Mouse (Mus musculus) cerebral cortex, adult 2 months (tissue): Measurements from ENCODE around the gene Sorcs2.

Experiments used
- WGBS: fragments of 180-500 bp; shearing (Covaris S2); methylation state at CpG from one replicate; pipeline ENCODE4 v1.1.7; 2018; 5-methylcytosine and 5-hydroxymethylcytosine counted together

The Sorcs2 gene

GRCm38 (mm10) chr5:36397837-36398282, at the start of gene Sorcs2:
Gene Sorcs2 (minus strand): TSS chr5:36398139.
- WGBS = 0% methylated on average over 44 of the region's 45 CpGs

GRCm38 (mm10) chr5:36446166-36446890, 48.4 kb upstream of the Sorcs2 start:
- WGBS = 70% methylated on average over 9 of the region's 9 CpGs

- 56% methylated on average over 8 of the region's 8 CpGs for WGBS
Measured at GRCm38 (mm10) chr5:36445028-36445427, 47.1 kb upstream of the Sorcs2 start.

- WGBS = 71% methylated on average over 4 of the region's 4 CpGs
Measured at GRCm38 (mm10) chr5:36444611-36445010, 46.7 kb upstream of the Sorcs2 start.

GRCm38 (mm10) chr5:36440741-36441140, 42.8 kb upstream of the Sorcs2 start:
- WGBS = 58% methylated on average over 3 of the region's 3 CpGs

GRCm38 (mm10) chr5:36436858-36437257, 38.9 kb upstream of the Sorcs2 start:
- 74% methylated on average over 4 of the region's 4 CpGs for WGBS

- WGBS = 76% methylated on average over 9 of the region's 9 CpGs
Measured at GRCm38 (mm10) chr5:36434398-36434967, 36.5 kb upstream of the Sorcs2 start.

GRCm38 (mm10) chr5:36431711-36432110, 33.8 kb upstream of the Sorcs2 start:
- 83% methylated on average over 2 of the region's 2 CpGs for WGBS

- WGBS = 61% methylated on average over 3 of the region's 3 CpGs
Measured at GRCm38 (mm10) chr5:36429551-36429950, 31.6 kb upstream of the Sorcs2 start.

GRCm38 (mm10) chr5:36427831-36428230, 29.9 kb upstream of the Sorcs2 start:
- whole genome bisulfite sequencing = 75% methylated on average over 11 of the region's 11 CpGs

- 59% methylated on average over 5 of the region's 5 CpGs for WGBS
Measured at GRCm38 (mm10) chr5:36426404-36426803, 28.5 kb upstream of the Sorcs2 start.

GRCm38 (mm10) chr5:36419861-36420260, 21.9 kb upstream of the Sorcs2 start:
- 59% methylated on average over 3 of the region's 3 CpGs for WGBS

- WGBS = 51% methylated on average over 6 of the region's 6 CpGs
Measured at GRCm38 (mm10) chr5:36414712-36415331, 16.9 kb upstream of the Sorcs2 start.

GRCm38 (mm10) chr5:36398463-36399364, 775 bp upstream of the Sorcs2 start:
- 11% methylated on average over 18 of the region's 18 CpGs for WGBS

- under 1% methylated on average over 34 of the region's 36 CpGs for WGBS
Measured at GRCm38 (mm10) chr5:36397384-36397759, 567 bp downstream of the Sorcs2 start.

GRCm38 (mm10) chr5:36396491-36397383, 1.2 kb downstream of the Sorcs2 start:
- 8% methylated on average over 18 of the region's 18 CpGs for WGBS

GRCm38 (mm10) chr5:36396011-36396410, 1.9 kb downstream of the Sorcs2 start:
- 65% methylated on average over 3 of the region's 3 CpGs for WGBS

GRCm38 (mm10) chr5:36394840-36395515, 3.0 kb downstream of the Sorcs2 start:
- WGBS = 37% methylated on average over 11 of the region's 11 CpGs

- 90% methylated on average over 4 of the region's 4 CpGs for WGBS
Measured at GRCm38 (mm10) chr5:36391751-36392150, 6.2 kb downstream of the Sorcs2 start.
